ENCODE assay signal across 23 mouse cellular contexts in the genomic region with DNA sequence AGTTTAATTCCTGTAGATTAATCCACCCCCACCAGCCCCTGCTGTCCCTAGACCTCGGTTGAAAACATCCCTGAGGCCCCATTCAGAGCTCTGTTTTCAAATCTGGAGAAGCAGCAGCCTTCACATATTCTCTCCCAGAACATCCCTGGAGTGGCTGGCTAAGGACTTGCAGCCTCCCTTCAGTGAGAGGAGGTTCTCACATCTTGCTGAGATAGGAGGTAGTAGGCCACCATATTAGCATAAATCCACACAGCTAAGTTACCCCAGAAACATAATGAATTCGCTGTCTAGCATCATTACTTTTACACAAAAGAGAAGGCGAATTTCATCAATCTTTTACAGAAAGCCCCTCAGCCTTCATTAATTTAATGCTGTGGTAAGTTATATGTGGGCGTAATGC. TPM values are rescaled to one million over a fixed set of nuclear protein-coding genes. Genes with fewer than 3 reads are reported as not detected.
DNase-seq lines count a peak whose midpoint lies in the region; ATAC-seq lines count a peak whose summit lies in the region.
"Had no signal": no experiment of that assay in that cellular context is flagged by ENCODE, and none has a peak within 500 bp of the region (broad histone marks: within the 10 kb centered on the region; RNA-seq: fewer than 3 reads in every experiment).

No protein-coding gene starts in this region.

- H3K27ac ChIP-seq in hindbrain, embryonic 12.5 days, result no peak overlapping the region
- H3K27ac ChIP-seq in hindbrain, embryonic 14.5 days, result no peak overlapping the region
- H3K27ac ChIP-seq in neural tube, embryonic 12.5 days, result no peak overlapping the region
- H3K27ac ChIP-seq in neural tube, embryonic 15.5 days (replicated peaks), result no peak overlapping the region
- H3K27ac ChIP-seq: embryonic facial prominence, embryonic 13.5 days; embryonic facial prominence, embryonic 15.5 days had no signal

- no peak overlapping the region for H3K4me3 ChIP-seq in hindbrain, embryonic 12.5 days
- H3K4me3 ChIP-seq in hindbrain, embryonic 14.5 days (replicated peaks; ENCODE audit: low read length), result no peak overlapping the region
- no peak overlapping the region for H3K4me3 ChIP-seq in neural tube, embryonic 12.5 days
- no peak overlapping the region for H3K4me3 ChIP-seq in neural tube, embryonic 15.5 days (replicated peaks)
- H3K4me3 ChIP-seq: embryonic facial prominence, embryonic 13.5 days; embryonic facial prominence, embryonic 15.5 days; erythroblast, embryonic 14.5 days had no signal

- ATAC-seq in frontal cortex, adult (ENCODE audit: low TSS enrichment), result peak; percentile 85
- peak; percentile 56; the same call in 1 of the 2 replicates for ATAC-seq in hindbrain, embryonic 12.5 days (ENCODE audit: low FRiP score)
- no peak for ATAC-seq in hindbrain, embryonic 14.5 days (ENCODE audit: low FRiP score)
- ATAC-seq in neural tube, embryonic 12.5 days (ENCODE audit: low FRiP score, low read depth), result 0 out of 2 replicates have a peak, but pooled peaks have one; percentile 14
- ATAC-seq in neural tube, embryonic 15.5 days (ENCODE audit: low FRiP score), result no peak

- no peak overlapping the region for H3K4me2 ChIP-seq in hindbrain, embryonic 12.5 days (replicated peaks)
- no peak overlapping the region for H3K4me2 ChIP-seq in hindbrain, embryonic 14.5 days (replicated peaks)
- H3K4me2 ChIP-seq in neural tube, embryonic 12.5 days (replicated peaks), result no peak overlapping the region
- no peak overlapping the region for H3K4me2 ChIP-seq in neural tube, embryonic 15.5 days

- DNase-seq in frontal cortex, postnatal 14 days (ENCODE audit: low spot score in 2 of 2), result no peak
- no peak for DNase-seq in hindbrain, embryonic 14.5 days (ENCODE audit: low spot score)
- DNase-seq: adrenal gland, adult 2 months; adrenal gland, postnatal 10 days; adrenal gland, postnatal 25 days; cerebellum, adult 11 months; cerebellum, adult 18-20 months; cerebellum, adult 8-10 months; cerebellum, adult 9-11 months; cerebellum, postnatal 36 days had no signal

- peaks cover 18% of the 10 kb centered on the region for H3K4me1 ChIP-seq in hindbrain, embryonic 12.5 days
- peaks cover 8% of the 10 kb centered on the region; the same call in 1 of the 2 replicates for H3K4me1 ChIP-seq in hindbrain, embryonic 14.5 days (replicated peaks; ENCODE audit: control insufficient read depth, insufficient read depth, low read length)
- H3K4me1 ChIP-seq in neural tube, embryonic 12.5 days, result peaks cover 15% of the 10 kb centered on the region
- H3K4me1 ChIP-seq in neural tube, embryonic 15.5 days, result peaks cover 17% of the 10 kb centered on the region

- no peaks in the 10 kb centered on the region for H3K9me3 ChIP-seq in hindbrain, embryonic 12.5 days (replicated peaks)
- H3K9me3 ChIP-seq in hindbrain, embryonic 14.5 days (ENCODE audit: control insufficient read depth, low read length), result no peaks in the 10 kb centered on the region
- H3K9me3 ChIP-seq in neural tube, embryonic 12.5 days, result no peaks in the 10 kb centered on the region
- no peaks in the 10 kb centered on the region for H3K9me3 ChIP-seq in neural tube, embryonic 15.5 days (replicated peaks)
- H3K9me3 ChIP-seq: embryonic facial prominence, embryonic 13.5 days; embryonic facial prominence, embryonic 15.5 days had no signal

- 62% methylated on average over 4 of the region's 4 CpGs for WGBS in hindbrain, embryonic 12.5 days
- 53% methylated on average over 4 of the region's 4 CpGs for WGBS in hindbrain, embryonic 14.5 days
- 58% methylated on average over 4 of the region's 4 CpGs for WGBS in neural tube, embryonic 12.5 days
- 55% methylated on average over 4 of the region's 4 CpGs for WGBS in neural tube, embryonic 15.5 days

- H3K27me3 ChIP-seq in hindbrain, embryonic 12.5 days, result no peaks in the 10 kb centered on the region
- H3K27me3 ChIP-seq in hindbrain, embryonic 14.5 days (ENCODE audit: control insufficient read depth, insufficient read depth, low read length), result no peaks in the 10 kb centered on the region
- no peaks in the 10 kb centered on the region for H3K27me3 ChIP-seq in neural tube, embryonic 12.5 days (replicated peaks)
- no peaks in the 10 kb centered on the region for H3K27me3 ChIP-seq in neural tube, embryonic 15.5 days (replicated peaks)
- H3K27me3 ChIP-seq: embryonic facial prominence, embryonic 13.5 days; embryonic facial prominence, embryonic 15.5 days had no signal

- no peak overlapping the region for H3K9ac ChIP-seq in hindbrain, embryonic 12.5 days
- H3K9ac ChIP-seq in hindbrain, embryonic 14.5 days, result no peak overlapping the region
- H3K9ac ChIP-seq in neural tube, embryonic 12.5 days, result no peak overlapping the region
- H3K9ac ChIP-seq in neural tube, embryonic 15.5 days (replicated peaks), result no peak overlapping the region
- H3K9ac ChIP-seq: embryonic facial prominence, embryonic 13.5 days; embryonic facial prominence, embryonic 15.5 days had no signal

- H3K36me3 ChIP-seq in hindbrain, embryonic 12.5 days, result no peaks in the 10 kb centered on the region
- H3K36me3 ChIP-seq in hindbrain, embryonic 14.5 days (replicated peaks; ENCODE audit: control insufficient read depth, insufficient read depth), result no peaks in the 10 kb centered on the region
- H3K36me3 ChIP-seq in neural tube, embryonic 12.5 days, result no peaks in the 10 kb centered on the region
- H3K36me3 ChIP-seq in neural tube, embryonic 15.5 days, result no peaks in the 10 kb centered on the region
- H3K36me3 ChIP-seq: embryonic facial prominence, embryonic 13.5 days; embryonic facial prominence, embryonic 15.5 days had no signal

RNA-seq across cellular contexts. Expression of a gene that starts 47.2 kb away (rescaled TPM):
- not detected in 2 replicates for polyA plus RNA-seq in hindbrain, embryonic 12.5 days (2016; fragmentation: Nextera tagmentation; extraction: Ambion mirVana)
- polyA plus RNA-seq in hindbrain, embryonic 14.5 days (2014; fragmentation: Nextera tagmentation; extraction: Ambion mirVana), result not detected in 2 replicates
- 0.09 TPM in 1 of 2 replicates, not detected in the other for polyA plus RNA-seq in neural tube, embryonic 12.5 days (2016; fragmentation: Nextera tagmentation; extraction: Ambion mirVana)
- 0.09 and 1.8 TPM in 2 replicates for polyA plus RNA-seq in neural tube, embryonic 15.5 days (2015; fragmentation: Nextera tagmentation; extraction: Ambion mirVana)
- polyA plus RNA-seq: brain, embryonic 14.5 days; C2C12; embryonic facial prominence, embryonic 11.5 days; embryonic facial prominence, embryonic 13.5 days; embryonic facial prominence, embryonic 15.5 days; erythroblast, embryonic 14.5 days; forebrain, embryonic 11.5 days; forebrain, embryonic 14.5 days; forebrain, embryonic 16.5 days had no signal

Comparison
In these comparisons a context has a peak if more than half of its experiments do, and no peak if none do; other contexts are left out.
1. ATAC-seq: peak in frontal cortex, adult (single experiment), hindbrain, embryonic 12.5 days (single experiment) and neural tube, embryonic 12.5 days (single experiment); none in hindbrain, embryonic 14.5 days (single experiment) and neural tube, embryonic 15.5 days (single experiment).